Mouse (Mus musculus) MEL (cell line): Measurements from ENCODE around the gene Smg6.

Experiments
- CHD2 ChIP-seq: IDR thresholded peaks from 2 replicates; pipeline ENCODE4 v1.6.1; 2011; ENCODE audit warnings: low read length, improper control_type of control experiment
- RCOR1 ChIP-seq: IDR thresholded peaks from 2 replicates; pipeline ENCODE4 v1.6.1; 2012; ENCODE audit warnings: low read depth, mild to moderate bottlenecking, inconsistent platforms, low read length, improper control_type of control experiment
- TCF12 ChIP-seq: IDR thresholded peaks from 2 replicates; pipeline ENCODE4 v1.6.1; 2014; ENCODE audit warnings: low read depth, mild to moderate bottlenecking, inconsistent platforms, low read length, improper control_type of control experiment, moderate library complexity

DNA sequence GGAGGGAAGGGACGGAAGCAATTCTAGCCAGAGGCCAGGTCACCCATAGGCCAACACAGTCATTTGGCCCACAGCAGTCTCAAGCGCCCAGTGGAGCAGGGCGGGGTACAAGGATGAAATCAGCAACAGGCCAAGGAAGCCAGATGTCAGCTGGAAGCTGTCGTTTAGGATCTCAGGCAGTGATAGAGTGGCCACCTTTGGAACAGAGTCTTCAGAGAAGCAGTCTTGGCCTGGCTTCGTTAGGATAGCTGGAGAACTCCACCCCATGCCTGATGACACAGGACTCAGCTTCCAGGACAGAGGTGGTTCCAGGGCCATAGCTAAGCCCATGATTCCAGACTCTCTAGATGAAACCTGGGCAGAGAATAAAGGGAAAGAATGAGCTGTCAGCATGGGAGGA lies 214.8 kb downstream of the Smg6 start:
- TF ChIP-seq RCOR1: no peak
- no peak for TF ChIP-seq CHD2
- no peak for TF ChIP-seq TCF12
